Comparison of ENCODE assay signal across 8 mouse cellular contexts in the genomic region with DNA sequence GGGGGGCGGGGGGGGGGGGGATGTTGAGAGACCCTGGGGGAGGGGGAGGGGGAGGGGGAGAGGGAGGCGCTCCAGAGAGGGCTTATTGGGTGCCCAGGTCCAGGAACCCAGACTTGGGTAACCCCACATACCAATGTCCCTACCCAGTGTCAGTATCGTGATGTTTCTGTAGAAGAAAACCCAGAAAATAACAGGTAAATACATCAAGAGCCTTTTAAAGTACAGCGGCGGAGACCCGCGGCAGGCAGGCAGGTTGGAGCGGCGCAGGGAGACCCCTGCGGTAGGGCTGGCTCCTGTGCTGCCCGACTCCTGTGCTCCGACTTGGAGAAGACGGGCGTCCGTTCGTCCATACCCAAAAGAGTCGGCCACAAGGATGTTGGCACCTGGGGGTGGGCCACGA. TPM values are rescaled to one million over a fixed set of nuclear protein-coding genes. Genes with fewer than 3 reads are reported as not detected.
DNase-seq lines count a peak whose midpoint lies in the region; ATAC-seq lines count a peak whose summit lies in the region.

No protein-coding gene starts in this region.

- H3K4me2 ChIP-seq in heart, embryonic 16.5 days (ENCODE audit: low read depth, low read length), result peak overlapping the region; percentile 68
- H3K4me2 ChIP-seq in intestine, embryonic 15.5 days (replicated peaks), result peak overlapping the region; percentile 60
- H3K4me2 ChIP-seq in neural tube, embryonic 11.5 days (ENCODE audit: low read depth), result peak overlapping the region; percentile 54

- DNase-seq in heart, adult 18-20 months, result no peak
- DNase-seq in neural tube, embryonic 11.5 days (ENCODE audit: low spot score), result peak; percentile 29
- no peak for DNase-seq in cerebellum, adult 18-20 months

- no peak overlapping the region for H3K27ac ChIP-seq in heart, embryonic 16.5 days (ENCODE audit: low read length)
- no peak overlapping the region for H3K27ac ChIP-seq in brown adipose tissue, adult 24 weeks (replicated peaks; ENCODE audit: low read depth, low read length)
- no peak overlapping the region for H3K27ac ChIP-seq in intestine, embryonic 15.5 days
- H3K27ac ChIP-seq in neural tube, embryonic 11.5 days (ENCODE audit: low read depth, low read length), result no peak overlapping the region

- peak overlapping the region; percentile 51 for H3K4me3 ChIP-seq in heart, embryonic 16.5 days (ENCODE audit: low read length)
- H3K4me3 ChIP-seq in brown adipose tissue, adult 24 weeks (ENCODE audit: insufficient read depth, low read depth, low read length), result 0 out of 2 replicates have a peak overlapping the region, but pooled peaks have one; percentile 40
- H3K4me3 ChIP-seq in intestine, embryonic 15.5 days (replicated peaks), result peak overlapping the region; percentile 37
- peak overlapping the region; percentile 34 for H3K4me3 ChIP-seq in neural tube, embryonic 11.5 days (ENCODE audit: low read depth, low read length)

- under 1% methylated on average over 12 of the region's 18 CpGs for WGBS in heart, embryonic 16.5 days
- under 1% methylated on average over 15 of the region's 18 CpGs for WGBS in intestine, embryonic 15.5 days
- under 1% methylated on average over 11 of the region's 18 CpGs for WGBS in neural tube, embryonic 11.5 days

- H3K4me1 ChIP-seq in heart, embryonic 16.5 days (ENCODE audit: control insufficient read depth, insufficient read depth, low read length), result no peaks in the 10 kb centered on the region
- H3K4me1 ChIP-seq in brown adipose tissue, adult 24 weeks (ENCODE audit: control insufficient read depth, insufficient read depth, insufficient read length, low read length), result no peaks in the 10 kb centered on the region
- H3K4me1 ChIP-seq in intestine, embryonic 15.5 days (replicated peaks), result no peaks in the 10 kb centered on the region
- no peaks in the 10 kb centered on the region for H3K4me1 ChIP-seq in neural tube, embryonic 11.5 days (ENCODE audit: control insufficient read depth, insufficient read depth, low read length)

- H3K36me3 ChIP-seq in heart, embryonic 16.5 days (ENCODE audit: control insufficient read depth, insufficient read depth), result no peaks in the 10 kb centered on the region
- H3K36me3 ChIP-seq in intestine, embryonic 15.5 days, result no peaks in the 10 kb centered on the region
- H3K36me3 ChIP-seq in neural tube, embryonic 11.5 days (ENCODE audit: control insufficient read depth, insufficient read depth, low read length), result no peaks in the 10 kb centered on the region

- H3K27me3 ChIP-seq in heart, embryonic 16.5 days (ENCODE audit: control insufficient read depth, insufficient read depth, low read length), result peaks cover 59% of the 10 kb centered on the region
- peaks cover 51% of the 10 kb centered on the region for H3K27me3 ChIP-seq in intestine, embryonic 15.5 days (replicated peaks)
- H3K27me3 ChIP-seq in neural tube, embryonic 11.5 days (ENCODE audit: control insufficient read depth, insufficient read depth, low read length), result peaks cover 28% of the 10 kb centered on the region

- ATAC-seq in heart, embryonic 16.5 days (replicated peaks; ENCODE audit: extremely low read depth, insufficient read depth, low FRiP score), result no peak
- ATAC-seq in intestine, embryonic 15.5 days, result peak; percentile 26; the same call in 1 of the 2 replicates
- peak; percentile 64 for ATAC-seq in neural tube, embryonic 11.5 days (ENCODE audit: insufficient read depth, low FRiP score, low TSS enrichment)
- no peak; the same call in 1 of the 2 replicates for ATAC-seq in monocyte, adult 5-6 weeks (replicated peaks; ENCODE audit: insufficient number of reproducible peaks, low FRiP score, low TSS enrichment, poor library complexity, severe bottlenecking)
- no peak for ATAC-seq in granulocyte monocyte progenitor cell, adult 5-6 weeks (replicated peaks; ENCODE audit: poor library complexity, severe bottlenecking)

- no peaks in the 10 kb centered on the region for H3K9me3 ChIP-seq in heart, embryonic 16.5 days (replicated peaks; ENCODE audit: control insufficient read depth, low read length)
- no peaks in the 10 kb centered on the region for H3K9me3 ChIP-seq in intestine, embryonic 15.5 days
- no peaks in the 10 kb centered on the region for H3K9me3 ChIP-seq in neural tube, embryonic 11.5 days (ENCODE audit: control insufficient read depth, low read length)

- H3K9ac ChIP-seq in heart, embryonic 16.5 days (ENCODE audit: low read length), result peak overlapping the region; percentile 57; the same call in 1 of the 2 replicates
- H3K9ac ChIP-seq in intestine, embryonic 15.5 days, result no peak overlapping the region
- no peak overlapping the region for H3K9ac ChIP-seq in neural tube, embryonic 11.5 days (ENCODE audit: low read length)

RNA-seq across cellular contexts. Expression of a gene that starts 33.9 kb away (rescaled TPM):
- polyA plus RNA-seq in heart, embryonic 16.5 days (2015; fragmentation: Nextera tagmentation; extraction: Ambion mirVana), result 1.6 and 2.5 TPM in 2 replicates
- 1 to 10 TPM in 1 of 2 experiments, under 1 TPM in 1; 0.39 to 1.1 TPM for total RNA-seq in heart, adult 18-20 months (2021)
- polyA plus RNA-seq in brown adipose tissue, adult 24 weeks (2012; ENCODE audit: insufficient read depth, insufficient read length, missing spikeins), result 1.3 and 2.1 TPM in 2 replicates
- 2.3 and 3.0 TPM in 2 replicates for polyA plus RNA-seq in intestine, embryonic 15.5 days (2015; fragmentation: Nextera tagmentation; extraction: Ambion mirVana)
- polyA plus RNA-seq in neural tube, embryonic 11.5 days (2014; fragmentation: Nextera tagmentation; extraction: Ambion mirVana), result 0.80 and 2.5 TPM in 2 replicates
- total RNA-seq in monocyte, adult 5-6 weeks (2017), result 11.6 to 16.4 TPM (median 12.6 TPM) in 3 replicates
- total RNA-seq in granulocyte monocyte progenitor cell, adult 5-6 weeks (2014; fragmentation: Nextera tagmentation), result not detected in 2 replicates
- 0.04 and 4.6 TPM in 2 replicates for total RNA-seq in granulocyte monocyte progenitor cell, adult 5-6 weeks (2017)

RNA-seq across cellular contexts. Expression of a gene that starts 58.1 kb away (rescaled TPM):
- 3.7 and 4.1 TPM in 2 replicates for polyA plus RNA-seq in heart, embryonic 16.5 days (2015; fragmentation: Nextera tagmentation; extraction: Ambion mirVana)
- total RNA-seq in heart, adult 18-20 months (2021), result 10 to 100 TPM; 30.7 to 37.2 TPM
- not detected in 2 replicates for polyA plus RNA-seq in brown adipose tissue, adult 24 weeks (2012; ENCODE audit: insufficient read depth, insufficient read length, missing spikeins)
- 6.5 and 9.2 TPM in 2 replicates for polyA plus RNA-seq in intestine, embryonic 15.5 days (2015; fragmentation: Nextera tagmentation; extraction: Ambion mirVana)
- 17.3 and 22.2 TPM in 2 replicates for polyA plus RNA-seq in neural tube, embryonic 11.5 days (2014; fragmentation: Nextera tagmentation; extraction: Ambion mirVana)
- 249 to 540 TPM (median 349 TPM) in 3 replicates for total RNA-seq in monocyte, adult 5-6 weeks (2017)
- total RNA-seq in granulocyte monocyte progenitor cell, adult 5-6 weeks (2014; fragmentation: Nextera tagmentation), result 530 and 902 TPM in 2 replicates
- total RNA-seq in granulocyte monocyte progenitor cell, adult 5-6 weeks (2017), result 6,305 and 6,740 TPM in 2 replicates

RNA-seq across cellular contexts. Expression of a gene that starts 59.2 kb away (rescaled TPM):
- 17.2 and 25.2 TPM in 2 replicates for polyA plus RNA-seq in heart, embryonic 16.5 days (2015; fragmentation: Nextera tagmentation; extraction: Ambion mirVana)
- total RNA-seq in heart, adult 18-20 months (2021), result 10 to 100 TPM; 16.8 to 21.7 TPM
- not detected in 2 replicates for polyA plus RNA-seq in brown adipose tissue, adult 24 weeks (2012; ENCODE audit: insufficient read depth, insufficient read length, missing spikeins)
- polyA plus RNA-seq in intestine, embryonic 15.5 days (2015; fragmentation: Nextera tagmentation; extraction: Ambion mirVana), result 49.9 and 61.1 TPM in 2 replicates
- polyA plus RNA-seq in neural tube, embryonic 11.5 days (2014; fragmentation: Nextera tagmentation; extraction: Ambion mirVana), result 55.7 and 56.1 TPM in 2 replicates
- 4.4 to 34.9 TPM (median 10.9 TPM) in 3 replicates for total RNA-seq in monocyte, adult 5-6 weeks (2017)
- total RNA-seq in granulocyte monocyte progenitor cell, adult 5-6 weeks (2014; fragmentation: Nextera tagmentation), result 61.4 and 193 TPM in 2 replicates
- total RNA-seq in granulocyte monocyte progenitor cell, adult 5-6 weeks (2017), result 408 and 566 TPM in 2 replicates

Comparison
In these comparisons a context has a peak if more than half of its experiments do, and no peak if none do; other contexts are left out.
1. ATAC-seq: peak in intestine, embryonic 15.5 days (single experiment) and neural tube, embryonic 11.5 days (single experiment); none in heart, embryonic 16.5 days (single experiment), monocyte, adult 5-6 weeks (single experiment) and granulocyte monocyte progenitor cell, adult 5-6 weeks (single experiment).
2. Peak in every context shown above with its lines, with median percentiles within 50 percentile points of each other: H3K4me2 ChIP-seq and H3K4me3 ChIP-seq.